In the genomic region with DNA sequence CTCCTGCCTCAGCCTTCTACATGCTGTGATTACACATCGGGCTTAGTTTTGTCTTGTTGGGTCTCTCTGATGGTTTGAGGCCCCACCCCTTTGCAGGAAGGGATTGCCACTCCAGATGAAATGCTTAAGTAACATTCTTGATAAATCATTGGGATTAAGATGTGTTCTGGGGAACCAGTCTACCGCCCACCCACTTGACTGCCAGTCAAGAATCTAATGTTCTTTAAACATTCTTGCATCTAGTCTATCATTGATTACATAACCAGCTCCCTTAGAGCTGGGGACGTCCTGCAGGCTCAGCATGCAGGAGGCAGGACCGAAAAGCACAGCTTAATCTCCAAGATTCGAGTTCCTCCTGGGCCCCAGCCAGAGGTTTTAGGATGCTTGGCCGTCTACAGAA, we compare ENCODE assay signal across 36 mouse cellular contexts. TPM values are rescaled to one million over a fixed set of nuclear protein-coding genes. Genes with fewer than 3 reads are reported as not detected.
DNase-seq lines count a peak whose midpoint lies in the region; ATAC-seq lines count a peak whose summit lies in the region.
"Had no signal": no experiment of that assay in that cellular context is flagged by ENCODE, and none has a peak within 500 bp of the region (broad histone marks: within the 10 kb centered on the region; RNA-seq: fewer than 3 reads in every experiment).

No protein-coding gene starts in this region.

- H3K4me1 ChIP-seq in heart, embryonic 12.5 days (replicated peaks), result peaks cover 15% of the 10 kb centered on the region
- H3K4me1 ChIP-seq: embryonic facial prominence, embryonic 10.5 days; embryonic facial prominence, embryonic 13.5 days; forebrain, embryonic 10.5 days; hindbrain, embryonic 10.5 days had no signal

- no peak for ATAC-seq in megakaryocyte progenitor cell, adult 5-6 weeks (replicated peaks; ENCODE audit: poor library complexity)
- no peak for ATAC-seq in heart, embryonic 12.5 days (ENCODE audit: insufficient number of reproducible peaks, low FRiP score)
- ATAC-seq: activated CD4-positive, CD25-positive, alpha-beta regulatory T cell, adult 4 months; forebrain, embryonic 13.5 days; forebrain, embryonic 16.5 days; hindbrain, embryonic 16.5 days; intestine, embryonic 15.5 days had no signal

- peak; percentile 40 for DNase-seq in layer of hippocampus, adult 9-11 months
- no peak for DNase-seq in layer of hippocampus, adult 8-10 months (ENCODE audit: low spot score in 2 of 2)
- peak; percentile 12 for DNase-seq in NIH3T3 (ENCODE audit: low read depth)
- DNase-seq in fat pad, adult 2 months (ENCODE audit: extremely low read depth, low read depth, low spot score), result peak; percentile 81
- DNase-seq: adrenal gland, adult 8-10 months; adrenal gland, postnatal 25 days; B cell, adult 2 months; cerebellum, adult 18-20 months; cerebellum, adult 9-10 months; cerebellum, postnatal 25 days; embryo, embryonic 11 days; gastrocnemius, postnatal 10 days; gastrocnemius, postnatal 36 days; heart, adult 11 months; heart, postnatal 10 days; heart, postnatal 36 days had no signal

- H3K9ac ChIP-seq in heart, embryonic 12.5 days, result no peak overlapping the region
- H3K9ac ChIP-seq: embryonic facial prominence, embryonic 13.5 days; forebrain, embryonic 13.5 days; heart, embryonic 15.5 days; hindbrain, embryonic 13.5 days; intestine, embryonic 15.5 days had no signal

- H3K4me3 ChIP-seq in heart, embryonic 12.5 days, result no peak overlapping the region
- H3K4me3 ChIP-seq: embryonic facial prominence, embryonic 10.5 days; embryonic facial prominence, embryonic 13.5 days; erythroblast, embryonic 14.5 days; forebrain, embryonic 10.5 days; forebrain, embryonic 13.5 days; heart, embryonic 15.5 days; hindbrain, embryonic 10.5 days; hindbrain, embryonic 13.5 days; intestine, embryonic 15.5 days had no signal

- no peaks in the 10 kb centered on the region for H3K27me3 ChIP-seq in heart, embryonic 12.5 days (replicated peaks)
- H3K27me3 ChIP-seq: CH12.LX; embryonic facial prominence, embryonic 13.5 days; forebrain, embryonic 13.5 days; heart, embryonic 15.5 days; hindbrain, embryonic 13.5 days; intestine, embryonic 15.5 days had no signal

- no peak overlapping the region for H3K27ac ChIP-seq in heart, embryonic 12.5 days (ENCODE audit: poor library complexity, severe bottlenecking)
- H3K27ac ChIP-seq: embryonic facial prominence, embryonic 10.5 days; embryonic facial prominence, embryonic 13.5 days; forebrain, embryonic 10.5 days; forebrain, embryonic 13.5 days; heart, embryonic 15.5 days; hindbrain, embryonic 10.5 days; hindbrain, embryonic 13.5 days; intestine, embryonic 15.5 days had no signal

- no peak overlapping the region for H3K4me2 ChIP-seq in heart, embryonic 12.5 days
- H3K4me2 ChIP-seq: embryonic facial prominence, embryonic 13.5 days; forebrain, embryonic 13.5 days; heart, embryonic 11.5 days; heart, embryonic 15.5 days; hindbrain, embryonic 13.5 days; intestine, embryonic 15.5 days had no signal

- WGBS in heart, embryonic 12.5 days, result 75% methylated on average over 6 of the region's 6 CpGs

- peaks cover 30% of the 10 kb centered on the region for H3K36me3 ChIP-seq in heart, embryonic 12.5 days

- H3K9me3 ChIP-seq in heart, embryonic 12.5 days (replicated peaks), result no peaks in the 10 kb centered on the region
- H3K9me3 ChIP-seq: embryonic facial prominence, embryonic 10.5 days; embryonic facial prominence, embryonic 13.5 days; forebrain, embryonic 10.5 days; forebrain, embryonic 13.5 days; G1E; heart, embryonic 15.5 days; hindbrain, embryonic 10.5 days; hindbrain, embryonic 13.5 days; intestine, embryonic 15.5 days had no signal

RNA-seq across cellular contexts. Expression of gene Mthfd1, which starts 23.1 kb away (rescaled TPM):
- 10 to 100 TPM; 46.4 to 50.7 (median 48.0) TPM for total RNA-seq in layer of hippocampus, adult 8-10 months (2022)
- 90.1 and 113 TPM in 2 replicates for total RNA-seq in megakaryocyte progenitor cell, adult 5-6 weeks (2015)
- 137 and 191 TPM in 2 replicates for total RNA-seq in megakaryocyte progenitor cell, adult 5-6 weeks (2017)
- 48.0 and 48.6 TPM in 2 replicates for polyA plus RNA-seq in heart, embryonic 12.5 days (2016; fragmentation: Nextera tagmentation; extraction: Ambion mirVana)

RNA-seq across cellular contexts. Expression of gene Tex21, which starts 31.7 kb away (rescaled TPM):
- not detected for total RNA-seq in layer of hippocampus, adult 8-10 months (2022)
- not detected in 2 replicates for total RNA-seq in megakaryocyte progenitor cell, adult 5-6 weeks (2015)
- total RNA-seq in megakaryocyte progenitor cell, adult 5-6 weeks (2017), result 0.14 TPM in 1 of 2 replicates, not detected in the other
- polyA plus RNA-seq in heart, embryonic 12.5 days (2016; fragmentation: Nextera tagmentation; extraction: Ambion mirVana), result 0.15 and 0.23 TPM in 2 replicates
- total RNA-seq: adrenal gland, adult 8-10 months; adrenal gland, postnatal 25 days; gastrocnemius, adult 18-20 months; gastrocnemius, postnatal 10 days; gastrocnemius, postnatal 36 days; heart, adult 8-10 months; heart, postnatal 10 days; heart, postnatal 36 days had no signal
- polyA plus RNA-seq: activated CD4-positive, CD25-positive, alpha-beta regulatory T cell, adult 4 months; cortical plate, adult 2 months; embryonic facial prominence, embryonic 10.5 days; embryonic facial prominence, embryonic 13.5 days; erythroblast, embryonic 14.5 days; forebrain, embryonic 10.5 days; forebrain, embryonic 13.5 days; forebrain, embryonic 16.5 days; heart, embryonic 11.5 days; heart, embryonic 15.5 days; hindbrain, embryonic 10.5 days; hindbrain, embryonic 16.5 days; intestine, embryonic 15.5 days had no signal

RNA-seq across cellular contexts. Expression of gene Akap5, which starts 46.5 kb away (rescaled TPM):
- 10 to 100 TPM; 51.1 to 58.4 (median 57.0) TPM for total RNA-seq in layer of hippocampus, adult 8-10 months (2022)
- 0.24 and 0.35 TPM in 2 replicates for total RNA-seq in megakaryocyte progenitor cell, adult 5-6 weeks (2015)
- total RNA-seq in megakaryocyte progenitor cell, adult 5-6 weeks (2017), result 0.25 and 0.74 TPM in 2 replicates
- 8.5 and 9.1 TPM in 2 replicates for polyA plus RNA-seq in heart, embryonic 12.5 days (2016; fragmentation: Nextera tagmentation; extraction: Ambion mirVana)

Comparison
In these comparisons a context has a peak if more than half of its experiments do, and no peak if none do; other contexts are left out.
1. DNase-seq: peak in layer of hippocampus, adult 9-11 months (single experiment), NIH3T3 (single experiment) and fat pad, adult 2 months (single experiment); none in layer of hippocampus, adult 8-10 months (0 of 2).
2. RNA of gene Akap5, which starts 46.5 kb away (total RNA-seq): 51.1 to 58.4 TPM in layer of hippocampus, adult 8-10 months; 0.24 to 0.74 TPM in megakaryocyte progenitor cell, adult 5-6 weeks; every median in the first group is over 10 times any median in the second.